Mouse (Mus musculus) layer of hippocampus, postnatal 14 days (tissue): ENCODE results near the gene Crybg2. TPM values are rescaled to one million over a fixed set of nuclear protein-coding genes. Genes with fewer than 3 reads are reported as not detected.

Experiments used
- DNase-seq, 2 experiments: peaks; one replicate each; pipeline ENCODE4 v3.0.0; 2021 to 2022; ENCODE audit warnings: low spot score in 2 of 2, mixed read lengths in 1 of 2
- total RNA-seq, 2 experiments: library from RNA; stranded (reverse); gene quantifications; 2 replicates each; pipeline ENCODE4 v1.2.3; 2021

Gene Crybg2
- total RNA-seq, 2 experiments from 2014 or later, result 1.2 to 2.2 TPM

DNA sequence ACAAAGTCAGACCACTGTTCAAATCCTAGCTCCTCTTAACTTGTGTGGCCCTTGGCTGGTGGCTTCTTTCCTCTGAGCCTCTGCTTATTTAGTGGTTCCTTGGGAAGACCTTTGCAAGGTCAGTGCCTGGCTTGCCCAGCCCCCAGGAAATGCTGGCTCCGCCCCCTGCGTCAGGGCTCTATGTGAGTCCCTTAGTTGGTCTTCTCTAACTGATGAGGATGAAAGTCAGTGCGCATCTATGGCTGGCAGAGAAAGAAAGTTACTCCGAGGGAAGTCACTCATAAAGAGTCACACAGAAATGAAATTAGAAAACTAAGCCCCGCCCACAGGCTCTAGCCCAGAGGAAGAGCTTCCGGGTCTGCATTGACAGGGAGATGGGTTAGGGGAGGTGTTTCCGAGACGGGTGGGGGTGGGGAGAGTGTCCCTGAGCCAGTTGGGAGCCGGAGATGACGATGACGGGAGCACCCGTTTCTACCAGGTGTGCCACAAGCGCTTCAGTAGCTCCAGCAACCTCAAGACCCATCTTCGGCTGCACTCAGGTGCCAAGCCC, 2.4 kb upstream of the Crybg2 start:
- no peak for DNase-seq

- no peak for DNase-seq
Measured at GRCm38 (mm10) chr4:134058908-134059307, 1.7 kb upstream of the Crybg2 start.

DNA sequence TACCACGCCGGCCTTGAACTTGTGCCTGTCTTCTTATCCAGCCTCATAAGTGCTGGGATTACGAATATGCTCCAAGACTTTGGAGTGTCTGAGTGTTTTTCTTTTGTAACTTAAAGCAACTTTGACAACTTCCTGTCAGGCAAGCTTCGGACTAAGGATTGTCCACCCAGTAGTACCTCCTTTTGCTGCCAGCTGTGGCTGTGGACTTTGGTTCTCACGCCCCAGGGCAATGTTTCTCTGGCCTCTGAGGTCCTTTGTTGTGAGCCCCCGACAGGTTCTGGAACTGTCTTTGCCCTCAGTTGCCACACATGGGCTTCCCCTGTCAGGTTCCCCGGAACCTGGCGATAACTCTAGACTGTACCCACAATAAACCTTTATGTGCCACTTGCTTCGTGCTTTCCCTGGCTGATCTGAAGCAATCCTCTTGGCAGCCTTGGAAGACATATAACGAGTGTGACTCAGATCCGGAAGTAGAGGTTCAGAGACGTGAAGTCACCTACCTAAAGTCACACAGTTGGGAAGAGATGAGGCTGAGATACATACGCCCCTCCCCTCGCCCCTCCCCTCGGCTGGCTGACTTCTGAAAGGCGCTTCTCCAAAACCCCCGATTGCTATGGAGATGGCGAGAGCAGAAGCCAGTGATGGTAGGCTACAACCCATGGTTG, 683 bp downstream of the Crybg2 start:
- DNase-seq, result peak in 1 of 2 experiments; percentile 40

- DNase-seq, result no peak
Measured at GRCm38 (mm10) chr4:134061944-134062446, 1.4 kb downstream of the Crybg2 start.

- no peak for DNase-seq
Measured at GRCm38 (mm10) chr4:134062561-134062960, 1.9 kb downstream of the Crybg2 start.

- DNase-seq, result no peak
Measured at GRCm38 (mm10) chr4:134065431-134066004, 4.9 kb downstream of the Crybg2 start.

- no peak for DNase-seq
Measured at GRCm38 (mm10) chr4:134067383-134067782, 6.8 kb downstream of the Crybg2 start.

GRCm38 (mm10) chr4:134067833-134068544, 7.4 kb downstream of the Crybg2 start:
- DNase-seq, result no peak

GRCm38 (mm10) chr4:134068793-134069580, 8.4 kb downstream of the Crybg2 start:
- no peak for DNase-seq

DNA sequence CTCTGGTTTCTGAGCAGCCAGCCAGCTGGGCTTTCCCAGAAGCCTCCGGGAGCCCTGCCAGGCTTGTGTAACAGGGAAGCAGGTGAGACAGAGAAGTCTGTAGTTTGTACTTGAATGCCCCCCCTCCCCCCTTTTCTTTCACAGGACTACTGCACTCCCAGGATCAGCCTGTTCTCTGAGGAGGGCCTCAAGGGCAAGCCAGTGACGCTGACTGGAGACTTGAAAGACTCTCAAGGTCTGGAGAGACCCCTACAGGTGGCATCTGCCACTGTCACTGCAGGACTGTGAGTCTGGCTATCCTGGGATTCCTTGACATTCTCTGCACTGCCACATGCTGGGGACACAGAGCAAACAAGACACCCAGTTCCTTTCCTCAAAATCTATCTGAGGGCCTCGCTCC, 18.1 kb downstream of the Crybg2 start:
- DNase-seq, result no peak

DNA sequence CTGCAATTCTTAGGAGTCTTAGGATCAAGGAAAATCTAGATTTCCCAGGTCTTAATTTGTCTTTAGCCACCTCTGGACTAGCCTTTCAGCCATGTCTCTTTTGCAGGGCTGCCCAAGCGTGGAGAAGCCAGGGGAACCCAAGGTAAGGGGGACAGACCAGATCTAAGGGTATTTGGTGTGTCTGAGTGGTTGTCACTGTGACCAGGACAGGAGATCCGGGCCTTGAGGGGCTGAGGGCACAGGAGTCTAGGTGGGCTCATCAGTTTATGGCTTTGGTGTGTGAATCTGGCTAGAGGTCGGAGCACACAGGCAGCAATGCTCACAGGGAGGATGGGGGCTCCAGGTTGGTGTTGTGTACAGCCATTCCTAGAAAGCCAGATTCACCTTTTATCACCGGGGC, 20.1 kb downstream of the Crybg2 start:
- DNase-seq, result no peak

DNA sequence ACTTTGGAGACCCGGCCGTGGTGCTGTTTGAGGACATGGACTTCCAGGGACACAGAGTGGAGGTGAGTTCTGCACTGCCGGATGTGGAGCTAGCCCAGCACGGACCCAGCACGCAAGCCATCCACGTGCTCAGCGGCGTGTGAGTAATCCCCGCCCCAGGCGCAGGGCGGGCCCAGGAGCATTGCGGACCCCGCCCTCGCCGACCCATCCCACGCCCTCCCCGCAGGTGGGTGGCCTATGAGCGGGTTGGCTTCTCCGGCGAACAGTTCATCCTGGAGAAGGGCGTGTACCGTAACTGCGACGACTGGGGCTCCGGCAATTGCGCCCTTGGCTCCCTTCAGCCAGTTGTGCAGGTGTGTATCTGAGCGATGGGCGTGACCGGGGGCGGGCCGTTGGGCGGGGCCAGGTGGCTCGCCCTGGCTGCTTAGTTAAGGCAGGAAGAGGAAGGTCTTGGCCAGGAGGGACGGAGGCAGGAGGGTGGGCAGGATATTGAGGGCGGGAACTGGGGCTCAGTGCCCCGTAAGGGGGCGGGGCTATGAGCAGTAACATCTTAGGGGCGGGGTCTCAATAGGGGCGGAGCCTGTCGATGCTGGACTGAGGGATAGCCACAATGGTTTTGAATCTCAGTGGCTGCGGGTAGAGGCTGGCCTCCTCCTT, 21.2 kb downstream of the Crybg2 start:
- peak in 1 of 2 experiments; percentile 35 for DNase-seq

GRCm38 (mm10) chr4:134082460-134082859, 21.8 kb downstream of the Crybg2 start:
- DNase-seq, result no peak

DNA sequence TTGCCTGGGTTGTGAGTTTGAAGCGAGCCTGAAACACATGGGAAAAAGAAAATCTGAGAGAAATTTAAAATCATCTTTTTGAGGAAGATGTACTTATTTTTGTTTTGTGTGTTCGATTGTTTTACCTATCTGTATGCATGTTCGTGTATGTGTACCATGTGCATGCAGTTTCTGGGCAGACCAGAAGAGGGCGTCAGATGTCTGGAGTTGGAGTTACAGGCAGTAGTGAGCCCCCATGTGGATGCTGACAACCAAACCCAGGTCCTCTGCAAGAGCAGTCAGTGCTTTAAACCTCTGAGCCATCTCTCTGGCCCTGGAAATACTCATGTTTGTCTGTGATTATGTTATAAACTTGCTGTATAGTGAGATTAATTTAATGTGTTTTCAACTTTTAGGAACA, 24.4 kb downstream of the Crybg2 start:
- DNase-seq, result no peak

DNA sequence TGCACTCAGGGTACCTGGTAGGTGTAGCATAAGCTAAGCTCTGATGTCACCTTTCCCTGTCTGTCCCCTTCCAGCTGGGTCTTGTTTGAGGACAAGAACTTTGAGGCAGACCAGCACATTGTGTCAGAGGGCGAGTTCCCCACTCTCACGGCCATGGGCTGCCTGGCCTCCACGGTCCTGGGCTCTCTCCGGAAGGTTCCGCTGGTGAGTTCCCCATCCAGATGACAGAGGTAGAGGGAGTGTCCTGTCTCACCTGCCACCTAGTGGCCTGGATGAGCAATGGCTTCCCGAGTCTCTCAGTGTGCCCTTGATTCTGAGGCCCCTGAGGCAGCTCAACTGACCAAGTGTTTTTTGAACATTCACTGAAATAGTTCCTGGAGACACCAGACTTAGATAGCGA, 26.8 kb downstream of the Crybg2 start:
- DNase-seq, result no peak

DNA sequence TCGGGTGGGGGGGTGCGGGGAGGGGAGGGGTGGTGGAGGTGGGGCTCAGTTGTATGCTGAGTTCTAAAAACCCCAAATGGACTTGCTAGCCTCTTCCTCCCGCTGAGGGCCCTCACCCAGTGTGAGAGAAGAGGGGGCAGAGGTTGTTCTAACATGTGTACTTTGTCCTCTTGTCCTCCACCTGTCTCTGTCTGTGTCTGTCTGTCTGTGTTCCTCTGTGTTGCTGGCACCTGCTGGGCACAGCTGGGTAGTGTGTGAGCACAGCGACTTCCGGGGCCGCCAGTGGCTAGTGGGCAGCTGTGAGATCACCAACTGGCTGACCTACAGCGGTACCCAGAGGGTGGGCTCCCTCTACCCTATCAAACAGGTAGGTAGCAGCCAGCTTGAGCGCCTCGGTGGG, 28.4 kb downstream of the Crybg2 start:
- DNase-seq, result no peak

DNA sequence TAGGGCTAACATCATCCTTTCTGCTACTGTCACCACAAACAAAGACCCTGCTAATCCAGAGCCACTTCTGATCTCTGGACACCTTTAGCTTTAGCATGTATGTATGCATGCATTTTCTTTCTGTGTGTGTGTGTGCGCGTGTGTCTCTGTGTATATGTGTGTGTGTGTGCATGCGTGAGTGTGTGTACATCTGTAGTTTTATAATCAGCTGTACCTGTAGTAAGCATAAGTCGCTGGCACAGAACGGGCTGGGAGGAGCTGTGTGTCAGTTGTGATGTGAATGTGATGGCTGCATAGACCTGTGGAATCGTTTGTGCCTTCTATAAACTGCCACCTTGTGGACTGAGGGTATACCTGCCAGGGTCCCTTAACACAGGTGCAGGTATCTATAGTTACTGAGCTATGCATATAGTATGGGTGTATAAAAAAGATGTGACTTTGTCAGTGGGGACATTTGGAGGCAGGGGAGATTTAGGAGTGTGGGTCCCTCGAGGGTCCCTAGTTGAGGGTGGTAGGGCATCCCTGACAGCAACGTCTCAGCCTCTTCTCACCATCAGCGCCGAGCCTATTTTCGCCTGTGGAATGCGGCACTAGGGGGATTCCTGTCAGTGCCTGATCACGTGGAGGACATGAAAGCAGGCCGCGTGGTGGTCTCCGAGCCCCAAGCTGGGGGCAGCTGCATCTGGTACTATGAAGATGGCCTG, 30.1 kb downstream of the Crybg2 start:
- DNase-seq, result no peak

DNA sequence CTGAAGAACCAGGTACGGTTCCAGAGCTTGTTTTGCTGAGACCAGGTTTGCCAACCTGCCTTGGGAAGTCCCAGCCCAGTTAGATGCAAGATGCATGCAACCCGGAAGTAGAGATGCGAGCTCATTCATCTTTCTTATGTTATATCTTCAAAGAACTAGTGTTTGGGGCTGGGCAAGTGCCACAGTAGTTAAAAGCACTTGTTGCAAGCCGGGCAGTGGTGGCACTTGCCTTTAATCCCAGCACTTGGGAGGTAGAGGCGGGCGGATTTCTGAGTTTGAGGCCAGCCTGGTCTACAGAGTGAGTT, 30.6 kb downstream of the Crybg2 start:
- no peak for DNase-seq

GRCm38 (mm10) chr4:134092382-134093288, 32.0 kb downstream of the Crybg2 start:
- peak in 1 of 2 experiments; percentile 28 for DNase-seq
